Mouse (Mus musculus): ENCODE results near the gene Gm39566. TPM values are rescaled to one million over a fixed set of nuclear protein-coding genes. Genes with fewer than 3 reads are reported as not detected.

Gene Gm39566
- total RNA-seq, 4 experiments from 2014 or later: not detected

DNA sequence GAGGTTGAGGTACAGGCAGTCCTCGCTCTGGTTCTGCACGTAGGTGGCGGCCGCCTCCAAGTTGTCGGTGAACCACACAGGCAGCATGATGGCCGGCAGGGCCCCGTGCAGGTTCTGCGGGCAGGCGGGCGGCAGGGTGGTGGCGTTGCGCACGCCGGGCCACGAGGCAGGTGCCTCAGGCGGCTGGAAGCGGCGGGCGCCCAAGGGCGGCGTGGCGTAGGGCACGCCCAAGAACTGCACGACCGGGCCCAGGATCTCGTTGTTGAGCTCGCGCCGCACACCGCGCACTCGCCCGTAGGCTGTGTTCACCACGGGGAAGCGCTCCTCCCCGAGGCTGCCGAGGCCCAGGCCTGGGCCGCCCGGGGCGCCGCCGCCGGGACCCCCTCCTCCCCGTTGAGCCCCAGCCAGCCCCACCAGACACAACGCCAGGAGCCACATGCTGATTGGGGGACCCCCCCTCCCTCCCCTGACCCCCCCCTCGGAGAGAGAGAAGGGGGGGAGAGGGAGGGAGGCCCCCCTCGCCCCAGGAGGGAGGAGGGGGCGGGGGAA is 19.0 kb upstream of the Gm39566 start:
- DNase-seq (ENCODE audit: low spot score): no peak

DNA sequence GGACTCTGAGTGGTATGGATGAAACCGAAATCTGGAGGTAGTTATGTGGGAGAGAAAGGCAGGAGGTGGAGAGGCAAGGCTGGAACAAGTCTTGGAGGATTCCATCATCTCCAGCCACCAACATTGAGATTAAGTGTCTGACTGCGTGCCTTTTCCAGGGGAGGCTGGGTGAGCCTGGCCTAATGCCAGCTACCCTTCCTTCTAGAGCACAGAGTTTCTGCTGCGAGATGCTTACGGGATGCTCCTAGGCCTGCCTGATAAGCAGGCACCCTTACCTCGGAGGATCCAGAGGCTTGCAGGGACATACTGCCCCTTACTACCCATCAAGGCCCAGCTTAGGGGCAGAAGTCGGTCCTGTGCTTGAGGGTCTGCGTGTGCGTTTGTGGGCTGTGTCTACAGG is 18.5 kb upstream of the Gm39566 start:
- DNase-seq (ENCODE audit: low spot score): no peak

DNA sequence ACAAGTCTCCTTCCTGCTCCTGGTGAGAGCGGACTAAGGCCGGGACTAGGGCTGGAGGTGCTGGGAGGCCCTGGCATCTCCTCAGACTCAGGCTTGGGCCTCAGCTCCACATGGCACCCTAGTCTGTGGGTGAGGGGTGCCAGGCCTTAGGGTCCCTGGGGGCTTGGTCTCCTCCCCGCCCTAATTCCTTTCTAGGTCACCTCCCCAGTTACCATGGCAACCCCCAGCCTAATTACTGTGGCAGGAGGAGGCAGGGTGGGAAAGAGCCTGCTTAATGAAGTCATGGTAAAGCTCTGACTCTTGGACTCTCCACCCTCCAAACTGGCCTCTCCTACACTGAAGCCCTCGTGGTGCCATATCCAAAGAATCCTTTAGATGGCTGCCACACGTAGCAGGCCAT is 13.7 kb upstream of the Gm39566 start:
- DNase-seq (ENCODE audit: low spot score): no peak

DNA sequence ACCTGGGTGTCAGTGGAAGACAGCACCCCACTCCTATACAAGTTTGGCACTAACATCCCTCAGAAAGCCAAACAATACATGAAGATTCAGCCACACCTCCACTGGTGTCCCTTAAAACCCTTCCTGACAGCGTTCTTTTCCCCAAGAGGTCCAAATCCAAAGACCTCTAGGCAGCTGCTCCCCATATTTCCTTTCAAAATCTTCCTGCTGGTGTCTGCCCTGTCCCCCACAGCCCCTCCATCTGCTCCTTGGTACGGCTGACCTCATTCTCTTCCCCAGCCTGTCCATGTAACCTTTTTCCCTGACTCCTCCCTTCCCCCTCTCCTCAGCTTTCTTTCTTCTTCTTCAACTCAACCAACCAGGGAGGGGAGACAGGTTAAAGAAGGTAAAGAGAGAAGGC is 8.4 kb upstream of the Gm39566 start:
- DNase-seq (ENCODE audit: low spot score): no peak

DNA sequence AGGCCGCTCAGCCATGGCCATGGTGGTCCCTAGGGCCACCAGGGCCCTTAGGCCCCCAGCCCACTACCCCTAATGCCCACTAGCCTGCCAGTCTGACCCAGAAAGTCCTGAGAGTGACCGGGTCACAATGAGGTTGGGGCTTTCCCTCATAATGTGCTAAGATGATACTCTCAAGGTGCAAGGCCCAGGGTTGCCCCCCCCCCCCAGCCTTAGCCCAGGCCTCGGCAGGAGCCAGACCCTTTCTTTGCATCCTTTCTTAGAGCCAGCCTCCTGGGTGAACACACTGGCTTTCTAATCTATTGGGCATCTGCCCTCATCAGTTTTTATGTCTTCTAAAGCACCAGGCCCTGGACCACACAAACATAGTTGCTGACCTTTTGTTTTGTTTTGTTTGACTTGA is 7.0 kb upstream of the Gm39566 start, which contains the start of gene Spem1:
Gene Spem1, minus strand, starts transcription at position 101 of the 400 bp plus-strand sequence.
- DNase-seq (ENCODE audit: low spot score): no peak

DNA sequence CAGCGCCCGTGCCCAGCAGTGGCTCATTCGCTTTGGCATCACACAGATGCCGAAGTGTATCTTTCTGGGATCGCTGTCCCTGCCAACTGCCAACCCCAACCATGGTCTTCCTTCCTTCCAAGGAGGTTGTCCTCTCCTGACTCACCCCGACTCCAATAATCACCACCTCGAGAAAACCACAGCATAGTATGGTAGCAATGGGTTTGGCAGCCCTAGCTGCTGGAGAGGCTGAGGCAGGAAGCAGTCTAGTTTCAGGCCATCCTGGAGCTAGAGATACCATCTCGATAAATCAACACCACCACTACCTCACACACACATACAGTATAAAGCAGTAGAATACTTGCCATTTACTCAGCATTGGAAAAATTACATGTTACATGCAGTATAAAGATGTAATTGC is 3.8 kb upstream of the Gm39566 start:
- no peak for DNase-seq (ENCODE audit: low spot score)

DNA sequence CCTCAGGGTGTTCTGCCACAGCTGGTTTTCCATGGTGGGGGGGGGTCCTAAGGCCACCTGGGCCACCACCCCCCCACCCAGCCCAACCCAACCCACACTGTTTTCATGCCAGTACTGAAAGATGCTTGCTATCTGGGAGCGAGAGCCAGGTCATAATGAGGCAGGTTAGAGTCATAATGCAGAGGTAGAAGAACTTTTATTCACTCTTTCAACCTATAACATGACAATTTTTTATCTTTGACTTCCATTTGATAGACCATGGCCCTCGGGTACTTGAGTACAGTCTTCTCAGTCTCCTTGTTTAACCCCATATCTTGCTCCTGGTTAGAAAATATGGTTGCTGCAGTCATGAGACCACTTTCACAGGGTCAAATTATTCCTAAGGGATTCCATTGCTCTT is 3.3 kb upstream of the Gm39566 start, which contains the start of gene Spem2:
Gene Spem2, minus strand, starts transcription at position 101 of the 400 bp plus-strand sequence.
- no peak for DNase-seq (ENCODE audit: low spot score)

DNA sequence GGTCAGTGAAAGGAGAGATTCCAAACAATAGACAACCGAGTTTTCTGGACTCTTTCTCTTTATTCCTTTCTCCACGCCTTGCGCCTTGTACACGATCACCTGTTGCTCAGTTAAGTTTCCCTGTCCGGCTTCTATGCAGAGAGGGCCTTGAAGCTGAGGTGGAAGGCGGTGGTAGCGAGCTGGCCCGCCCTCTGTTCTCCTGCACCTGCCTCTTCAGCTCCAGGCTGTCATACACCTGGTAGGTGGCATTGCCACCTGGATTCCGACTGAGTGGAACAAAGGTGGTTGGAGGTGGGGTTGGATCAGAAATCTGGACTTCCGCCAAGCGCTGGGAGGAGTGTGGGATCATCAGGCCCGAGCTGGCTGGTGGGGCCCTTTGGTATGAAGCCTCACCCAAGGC is 1.4 kb upstream of the Gm39566 start:
- DNase-seq (ENCODE audit: low spot score): no peak

DNA sequence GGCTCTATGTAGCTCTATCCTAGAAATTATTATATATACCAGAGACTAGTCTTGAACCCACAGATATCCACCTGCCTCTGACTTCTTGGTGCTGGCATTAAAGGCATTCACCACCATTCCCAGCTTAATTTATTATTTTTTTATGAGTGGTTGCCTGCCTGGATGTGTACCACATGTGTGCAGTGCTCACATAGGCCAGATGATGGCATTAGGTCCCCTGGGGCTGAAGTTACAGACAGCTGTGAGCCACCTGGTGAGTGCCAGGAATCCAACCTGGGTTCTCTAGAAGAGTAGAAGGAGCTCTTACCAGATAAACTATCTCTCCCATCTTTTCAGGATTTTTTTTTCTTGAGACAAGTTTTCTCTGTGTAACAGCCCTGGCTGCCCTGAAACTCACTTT is 4.8 kb downstream of the Gm39566 start:
- no peak for DNase-seq (ENCODE audit: low spot score)

DNA sequence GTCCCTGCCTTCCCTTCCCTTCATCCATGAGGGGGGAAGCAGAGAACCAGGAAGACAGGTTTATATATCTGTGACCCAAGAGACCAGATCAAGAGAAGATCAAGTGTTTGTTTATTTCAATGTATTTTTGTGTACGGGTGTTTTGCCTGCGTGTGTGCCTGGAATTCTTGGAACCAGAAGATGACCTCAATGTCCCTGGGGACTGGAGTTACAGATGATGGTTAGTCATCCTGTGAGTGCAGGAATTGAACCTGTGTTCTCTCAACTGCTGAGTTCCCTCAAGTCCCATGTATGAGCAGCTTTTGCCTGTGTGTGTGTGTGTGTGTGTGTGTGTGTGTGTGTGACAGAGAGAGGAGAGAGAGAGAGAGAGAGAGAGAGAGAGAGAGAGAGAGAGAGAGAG is 7.5 kb downstream of the Gm39566 start:
- DNase-seq (ENCODE audit: low spot score): no peak

DNA sequence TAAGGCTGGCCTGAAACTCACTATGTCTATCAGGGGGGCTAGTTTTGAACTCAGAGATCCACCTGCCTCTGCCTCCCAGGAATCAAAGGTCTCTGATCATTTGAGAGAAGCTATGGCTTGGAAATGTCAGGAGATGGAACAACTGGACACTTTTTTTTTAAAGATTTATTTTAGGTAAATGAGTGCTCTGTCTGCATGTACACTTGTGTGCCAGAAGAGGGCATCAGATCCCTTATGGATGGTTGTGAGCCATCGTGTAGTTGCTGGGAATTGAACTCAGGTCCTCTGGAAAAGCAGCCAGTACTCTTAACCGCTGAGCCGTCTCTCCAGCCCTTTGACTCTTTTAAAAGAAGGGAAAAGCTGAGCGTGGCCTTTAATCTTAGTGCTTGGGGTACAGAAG is 8.7 kb downstream of the Gm39566 start:
- no peak for DNase-seq (ENCODE audit: low spot score)

DNA sequence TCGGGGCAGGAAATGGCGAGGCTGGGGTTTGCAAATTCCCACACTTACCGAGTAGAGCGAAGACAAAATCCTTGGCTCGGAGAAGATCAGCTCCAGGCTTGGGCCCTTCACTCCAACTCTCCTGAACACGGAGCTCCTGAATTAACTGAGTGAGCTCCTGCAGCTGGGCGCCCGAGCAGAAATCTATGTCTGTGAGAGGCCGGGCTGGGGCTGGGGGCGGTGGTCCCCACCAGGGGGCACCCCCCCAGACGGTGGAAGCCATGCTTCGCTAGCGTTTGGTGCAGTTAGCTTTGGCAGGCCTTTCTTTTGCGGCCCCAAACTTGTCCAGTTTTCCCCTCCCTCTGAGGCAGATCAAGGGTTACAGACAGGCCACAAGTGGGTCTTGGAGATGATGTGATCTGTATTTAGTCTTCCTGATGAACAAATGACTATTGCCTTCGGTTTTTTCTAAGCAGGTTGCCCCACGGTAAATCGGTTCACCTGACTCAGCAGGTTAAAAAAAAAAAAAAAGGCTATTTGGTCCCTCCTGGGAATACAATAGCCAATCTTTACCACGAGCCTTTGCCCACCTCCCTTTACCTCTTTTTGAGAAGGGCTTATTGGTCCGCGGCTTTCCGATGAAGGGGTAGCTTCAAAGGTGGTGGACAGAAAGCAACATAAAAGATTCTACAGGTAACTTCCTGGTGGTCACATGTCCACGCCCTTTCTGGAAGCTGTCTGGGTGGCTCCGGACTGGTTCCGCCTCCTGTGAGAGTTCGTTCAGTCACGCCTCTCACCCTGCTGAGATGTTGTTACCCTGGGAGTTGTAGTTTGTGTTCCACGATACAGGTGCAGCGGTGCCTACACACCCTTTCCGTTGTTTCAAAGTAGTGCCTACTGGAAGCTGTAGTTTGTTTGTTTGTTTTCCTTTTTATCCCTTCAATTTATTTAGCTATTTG is 9.9 kb downstream of the Gm39566 start, which contains the start of gene Tmem102:
Gene Tmem102, minus strand, starts transcription at position 653 of the 938 bp plus-strand sequence.
- no peak for DNase-seq (ENCODE audit: low spot score)

DNA sequence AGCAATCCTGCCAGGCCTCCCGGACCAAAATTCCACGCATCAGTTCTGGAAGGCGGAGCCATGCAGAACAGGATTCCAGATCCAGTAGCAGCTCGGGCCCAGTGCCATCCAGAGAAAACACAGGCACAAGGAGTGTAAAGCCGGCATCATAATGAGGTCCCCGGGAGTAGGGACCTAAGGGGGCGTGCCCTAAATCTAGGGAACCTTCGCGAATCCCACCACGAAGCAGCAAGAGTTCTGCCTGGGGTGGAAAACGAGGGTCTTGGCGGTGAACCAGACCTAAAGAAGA is 10.5 kb downstream of the Gm39566 start:
- DNase-seq (ENCODE audit: low spot score): no peak

DNA sequence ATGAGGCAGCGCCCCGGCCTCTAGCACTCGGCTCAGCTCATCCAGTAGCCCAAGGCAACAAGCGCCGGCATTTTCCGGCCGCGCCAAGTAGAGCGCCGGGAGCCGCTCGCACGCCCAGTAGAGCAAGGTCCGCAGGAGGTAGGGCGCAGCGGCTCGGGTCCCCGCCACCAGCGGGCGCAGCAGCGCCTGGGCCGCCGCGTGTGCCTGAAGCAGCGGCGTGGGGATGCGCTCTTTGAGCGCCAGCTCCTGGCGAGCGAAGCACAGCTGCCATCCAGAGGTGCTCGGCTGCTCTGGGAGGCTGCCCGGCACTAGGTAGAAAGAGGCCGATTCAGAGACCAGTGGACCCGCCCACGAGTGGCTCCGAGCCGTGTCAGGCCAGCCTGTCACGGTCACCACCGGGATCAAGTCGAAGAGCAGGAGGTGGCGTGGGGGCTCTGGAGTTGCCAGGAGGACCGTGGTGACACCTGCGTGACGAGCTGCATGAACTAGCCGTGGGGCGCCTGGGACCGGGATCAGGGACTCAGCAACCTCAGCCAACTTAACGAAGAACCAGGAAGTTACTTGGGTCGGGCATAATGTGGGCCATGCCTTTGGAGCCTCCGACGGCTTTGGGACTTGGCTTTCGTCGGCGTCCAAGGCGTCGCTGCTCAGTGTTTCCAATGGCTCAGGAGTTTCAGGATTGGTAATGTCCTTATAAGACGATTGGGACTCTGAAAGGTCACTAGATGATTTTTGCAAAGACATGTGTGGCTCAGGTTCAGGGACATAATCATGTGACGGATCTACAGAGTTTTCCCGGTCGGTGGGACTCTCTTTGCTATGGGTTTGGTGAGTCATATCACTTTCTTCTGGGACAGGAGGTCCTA is 11.1 kb downstream of the Gm39566 start:
- DNase-seq (ENCODE audit: low spot score): peak; percentile 53

DNA sequence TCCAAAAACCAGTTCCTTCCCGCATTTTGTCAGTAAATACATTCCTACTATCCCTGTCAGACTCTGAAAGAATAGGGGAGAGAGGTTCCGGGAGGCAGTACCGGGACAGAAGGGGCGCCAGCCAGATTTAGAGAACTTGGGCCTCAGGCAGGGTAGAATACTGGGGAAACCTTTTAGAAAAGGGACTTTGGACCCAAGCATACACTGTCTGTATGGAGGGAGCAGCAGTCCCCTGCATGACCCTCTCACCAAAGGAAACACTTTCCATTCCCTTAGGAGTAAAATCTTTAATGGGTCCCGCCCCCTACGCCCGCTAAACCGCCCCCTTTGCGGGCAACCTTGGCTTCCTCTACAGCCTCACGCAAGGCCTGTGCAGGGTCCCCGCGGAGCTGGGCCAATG is 11.8 kb downstream of the Gm39566 start:
- no peak for DNase-seq (ENCODE audit: low spot score)

DNA sequence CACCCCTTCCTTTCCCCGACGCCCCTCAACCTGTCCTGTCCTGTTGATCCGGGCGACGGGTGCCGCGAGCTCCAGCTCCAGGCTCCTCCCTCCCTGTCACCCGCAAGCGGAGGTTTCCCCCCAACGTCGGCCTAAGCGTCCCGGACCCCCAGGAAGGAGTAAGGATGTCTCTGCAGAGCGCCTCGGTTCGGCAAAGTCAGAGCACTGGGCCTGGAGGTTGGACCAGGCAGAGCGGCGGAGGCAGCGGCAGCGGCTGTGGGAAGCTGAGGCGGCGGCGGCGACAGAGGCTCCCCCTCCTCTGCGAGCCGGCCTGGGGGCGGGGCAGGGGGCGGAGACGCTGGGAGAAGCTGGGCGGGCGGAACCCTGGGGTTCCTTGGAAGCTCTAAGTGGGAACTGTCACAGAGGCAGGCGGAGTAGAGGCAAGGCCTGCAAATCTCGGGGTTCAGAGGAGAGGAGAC is 12.4 kb downstream of the Gm39566 start:
- peak; percentile 89 for DNase-seq (ENCODE audit: low spot score)

DNA sequence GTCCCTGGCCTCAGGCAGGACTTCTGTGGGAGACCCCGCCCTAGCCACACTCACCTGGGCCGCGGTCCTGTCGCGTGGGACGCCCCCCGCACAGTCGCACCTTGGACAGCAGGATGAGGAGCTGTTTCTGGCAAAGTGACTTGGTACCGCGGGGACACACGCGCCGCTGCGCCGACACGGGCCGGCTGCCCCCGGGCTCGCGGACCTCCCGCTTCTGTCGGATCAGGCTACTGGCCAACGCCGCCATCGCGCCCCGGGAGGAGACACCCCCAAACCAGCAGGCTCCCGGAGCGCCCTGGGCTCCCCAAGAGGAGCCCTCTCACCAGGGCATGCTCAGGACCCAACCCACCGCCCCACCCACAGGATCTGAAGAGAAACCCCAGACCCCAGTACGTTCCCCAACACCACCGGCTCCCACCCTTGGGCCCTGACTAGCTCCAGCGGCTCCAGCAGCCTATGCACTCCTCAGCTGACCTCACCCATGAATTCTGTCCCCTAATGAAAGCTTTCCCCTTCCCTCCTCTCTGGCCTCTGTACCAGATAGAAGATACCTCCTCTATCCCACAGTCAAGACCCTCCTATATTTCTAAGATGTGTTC is 13.6 kb downstream of the Gm39566 start, which contains the start of gene Fgf11:
Gene Fgf11, minus strand, starts transcription at position 479 of the 599 bp plus-strand sequence.
- no peak for DNase-seq (ENCODE audit: low spot score)

DNA sequence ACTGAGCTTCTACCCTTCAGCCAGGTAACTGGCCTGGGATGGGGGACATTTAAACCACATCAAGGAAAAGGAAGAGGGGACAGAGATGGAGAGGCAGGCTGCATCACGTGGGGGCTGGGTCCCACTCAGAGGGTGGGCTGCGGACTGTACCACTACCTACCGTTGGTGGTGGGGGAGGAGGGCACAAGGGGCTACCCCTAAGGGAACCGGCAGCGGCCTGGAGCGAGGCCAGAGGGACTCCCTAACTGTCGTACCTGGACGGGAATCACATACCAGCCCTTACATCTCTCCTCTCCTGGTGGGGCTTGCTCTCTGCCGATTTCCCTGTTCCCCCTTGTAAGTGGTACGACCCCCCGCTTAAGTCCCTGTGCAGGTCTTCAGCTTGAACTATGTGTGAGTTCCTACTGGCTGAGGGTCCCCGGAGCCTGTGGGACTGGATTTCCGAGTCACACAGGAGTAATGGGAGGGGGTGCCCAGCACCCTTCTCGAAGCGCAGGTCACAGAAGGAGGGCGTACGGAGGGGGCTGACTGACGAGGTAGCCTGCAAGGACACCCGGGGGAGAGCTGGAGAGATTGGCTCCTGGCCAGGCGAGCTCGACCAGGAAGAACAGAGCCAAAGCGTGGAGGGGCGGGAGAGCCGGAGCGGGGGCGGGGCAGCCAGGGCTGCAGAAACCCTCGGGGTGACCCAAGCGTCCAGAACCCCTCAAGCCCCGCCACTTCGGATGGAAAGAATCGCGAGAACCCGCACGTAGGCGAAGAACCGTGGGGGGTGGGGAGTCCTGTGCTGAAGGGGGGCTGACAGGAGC is 14.5 kb downstream of the Gm39566 start:
- DNase-seq (ENCODE audit: low spot score): no peak

DNA sequence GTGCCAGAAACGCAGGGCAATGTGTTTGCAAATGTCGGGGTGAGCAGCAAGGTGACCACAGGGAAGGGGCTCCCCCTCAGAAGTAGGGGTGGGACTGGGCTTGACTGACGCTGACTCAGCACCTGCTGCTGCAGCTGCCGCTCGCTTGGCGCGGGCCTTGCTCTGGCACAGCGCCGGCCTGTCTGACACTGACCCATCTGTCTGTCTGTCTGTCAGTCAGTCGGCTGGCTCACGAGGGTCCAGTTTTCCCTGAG is 15.0 kb downstream of the Gm39566 start:
- no peak for DNase-seq (ENCODE audit: low spot score)

DNA sequence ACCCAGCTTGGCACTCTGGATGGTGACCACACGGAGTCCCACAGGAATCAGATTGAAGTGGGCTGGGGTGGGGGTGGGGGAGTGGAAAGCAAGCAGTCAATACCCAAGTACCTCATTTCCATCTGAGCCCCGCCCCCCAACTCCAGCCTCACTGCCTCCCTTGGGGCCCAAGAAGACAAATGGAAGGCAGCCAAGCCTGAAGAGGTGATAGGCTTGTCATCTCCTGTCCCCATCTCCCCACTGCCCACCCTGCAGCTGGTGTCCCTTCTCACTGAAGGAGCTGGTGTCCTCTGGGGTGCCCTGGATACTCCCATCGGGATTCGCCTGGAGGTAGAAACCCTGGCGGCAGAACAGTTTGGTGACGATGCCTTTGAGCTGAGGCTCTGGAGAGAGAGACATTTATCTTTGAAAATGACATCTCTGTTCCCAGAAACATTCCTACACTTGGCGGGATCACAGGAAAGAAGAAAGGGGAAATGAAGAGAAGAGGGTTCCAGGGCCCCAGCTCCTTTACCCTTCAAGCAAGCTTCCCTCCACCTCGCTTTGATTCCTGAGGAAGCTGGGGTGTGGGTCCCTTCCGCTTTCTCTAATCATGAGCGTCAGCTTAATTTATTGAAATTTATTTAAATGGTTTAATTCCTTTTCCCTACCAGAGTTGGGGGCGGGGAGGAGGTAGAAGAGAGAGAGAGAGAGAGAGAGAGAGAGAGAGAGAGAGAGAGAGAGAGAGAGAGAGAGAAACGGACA is 15.5 kb downstream of the Gm39566 start:
- DNase-seq (ENCODE audit: low spot score): no peak

Measured in heart, adult 8-10 months (tissue).